Mouse (Mus musculus) olfactory bulb, adult 2 months (tissue): Measurements from ENCODE around the gene Cacna1e. TPM values are rescaled to one million over a fixed set of nuclear protein-coding genes. Genes with fewer than 3 reads are reported as not detected.

Experiments used
- H3K27ac ChIP-seq: fragments of 200-500 bp; 2 replicates; pipeline ENCODE4 v1.5.1; 2012; ENCODE audit warnings: low read depth, low read length; ENCODE audit not compliant: insufficient read depth
- H3K4me1 ChIP-seq: fragments of 200-500 bp; 2 replicates; pipeline ENCODE4 v1.6.1; 2012; ENCODE audit warnings: low read length; ENCODE audit not compliant: control insufficient read depth, insufficient read depth
- H3K4me3 ChIP-seq: fragments of 200-500 bp; 2 replicates; pipeline ENCODE4 v1.5.1; 2012; ENCODE audit warnings: mild to moderate bottlenecking, low read depth, low read length, moderate library complexity; ENCODE audit not compliant: insufficient read depth
- CTCF ChIP-seq: fragments of 200-500 bp; IDR thresholded peaks from 2 replicates; pipeline ENCODE4 v1.5.1; 2012; ENCODE audit warnings: low read depth, mild to moderate bottlenecking, low read length, moderate library complexity; ENCODE audit not compliant: insufficient read depth
- POLR2A ChIP-seq: fragments of 200-500 bp; IDR thresholded peaks from 2 replicates; pipeline ENCODE4 v1.6.1; 2012; ENCODE audit warnings: mild to moderate bottlenecking, low read depth, low read length, moderate library complexity; ENCODE audit not compliant: insufficient read depth
- WGBS: fragments of 180-500 bp; shearing (Covaris S2); methylation state at CpG from one replicate; pipeline ENCODE4 v1.1.7; 2018; 5-methylcytosine and 5-hydroxymethylcytosine counted together
- polyA plus RNA-seq: library from polyadenylated mRNA; stranded (reverse); fragments of >200 nt; gene quantifications from 2 replicates; pipeline ENCODE4 v1.2.4, GENCODE M21; 2012; ENCODE audit warnings: low replicate concordance; ENCODE audit not compliant: missing spikeins, insufficient read depth, insufficient read length

Gene Cacna1e
- 60.8 TPM in 1 of 2 replicates, not detected in the other for polyA plus RNA-seq

DNA sequence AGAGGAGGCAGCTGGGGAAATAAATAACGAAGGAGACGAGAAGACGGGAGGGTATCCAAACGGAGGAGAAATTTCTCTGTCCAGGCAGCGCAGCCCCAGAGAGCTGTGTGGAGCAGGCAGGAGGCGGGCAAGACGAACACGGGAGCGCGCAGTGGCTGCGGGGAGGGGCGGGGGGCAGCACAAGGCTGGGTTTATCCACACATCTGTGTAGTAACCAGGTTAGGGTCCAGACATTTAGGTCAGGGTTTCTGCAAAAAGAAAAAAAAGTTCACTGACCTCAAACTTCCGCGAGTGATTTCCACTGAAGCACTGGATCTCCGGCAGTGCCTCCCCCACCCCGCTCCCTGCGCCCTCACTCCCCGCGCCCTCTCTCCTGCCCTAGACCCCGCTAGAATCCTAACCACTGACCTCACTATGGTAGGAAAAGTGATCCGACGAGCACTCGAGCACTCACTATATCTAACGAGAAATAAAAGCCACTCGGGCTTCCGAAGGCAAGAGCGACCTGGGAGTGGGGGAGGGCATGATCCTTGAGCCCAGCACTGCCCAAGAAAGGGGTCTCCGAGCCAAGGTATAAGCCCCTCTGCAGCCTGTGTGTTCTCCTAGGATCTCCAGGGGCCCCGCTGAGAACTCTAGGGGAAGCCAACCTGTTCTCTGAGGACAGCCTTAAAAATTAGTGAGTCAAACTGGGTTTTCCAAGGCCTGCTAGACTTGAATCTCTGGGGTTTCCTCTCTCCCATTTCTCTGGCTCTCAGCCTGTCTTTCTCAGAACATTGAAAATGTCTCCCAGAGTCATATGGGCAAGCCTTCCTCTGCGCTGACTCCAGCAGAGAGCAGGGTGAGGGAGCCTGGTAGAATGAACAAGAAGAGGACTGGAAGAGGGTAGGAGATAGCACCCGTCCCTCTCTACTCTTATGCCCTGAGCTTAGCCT, at the start of gene Cacna1e:
Cacna1e (minus strand) TSS at position 227 of the 932 bp plus-strand sequence.
- H3K27ac ChIP-seq = no peak within 1 kb of the TSS
- TF ChIP-seq POLR2A (no peak), CTCF (no peak)
- peak within 1 kb of the TSS; percentile 42 for H3K4me3 ChIP-seq
- WGBS = 9% methylated on average over 31 of the region's 31 CpGs
- H3K4me1 ChIP-seq = peaks cover 14% of the 10 kb centered on the region

DNA sequence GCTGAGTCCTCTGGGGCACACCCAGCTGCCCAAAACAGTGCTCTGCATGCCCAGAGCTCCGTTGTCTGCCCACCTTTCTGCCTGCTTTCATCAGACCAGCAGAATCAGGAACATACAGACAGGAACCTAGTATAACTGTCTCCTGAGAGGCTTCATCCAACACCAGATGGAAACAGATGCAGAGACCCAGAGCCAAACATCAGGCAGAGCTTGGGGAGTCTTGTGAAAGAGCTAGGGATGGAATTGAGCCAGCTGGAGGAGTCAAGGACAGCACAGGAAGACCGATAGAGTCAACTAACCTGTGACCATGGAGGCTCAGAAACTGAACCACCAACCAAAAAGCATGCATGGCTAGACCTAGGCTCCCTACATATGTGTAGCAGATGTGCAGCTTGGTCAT, 34.1 kb upstream of the Cacna1e start:
- TF ChIP-seq POLR2A (no peak), CTCF (no peak)
- Histone ChIP-seq H3K27ac (no peak overlapping the region), H3K4me3 (no peak overlapping the region), H3K4me1 (no peaks in the 10 kb centered on the region)
- 89% methylated on average over 2 of the region's 2 CpGs for WGBS

DNA sequence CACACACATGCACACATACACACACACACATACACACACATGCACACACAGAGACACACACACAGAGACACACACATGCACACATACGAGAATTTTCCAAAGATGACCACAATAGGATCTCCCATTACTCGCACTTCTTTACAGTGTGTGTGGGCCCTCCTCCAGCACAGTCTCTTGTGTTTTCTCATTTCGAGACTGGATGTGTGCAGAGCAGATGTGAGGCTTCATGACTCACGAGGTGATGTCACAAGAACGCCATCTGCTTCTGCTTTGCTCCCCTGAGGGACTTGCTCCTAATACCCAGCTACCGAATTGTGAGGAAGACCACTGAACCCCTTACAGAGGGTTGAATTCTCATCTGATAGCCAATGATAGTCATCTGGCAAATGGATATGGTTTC, 33.1 kb upstream of the Cacna1e start:
- no peak for TF ChIP-seq POLR2A
- TF ChIP-seq CTCF = no peak
- Histone ChIP-seq H3K27ac (no peak overlapping the region), H3K4me3 (no peak overlapping the region), H3K4me1 (no peaks in the 10 kb centered on the region)
- whole genome bisulfite sequencing = 40% methylated on average over 6 of the region's 6 CpGs

DNA sequence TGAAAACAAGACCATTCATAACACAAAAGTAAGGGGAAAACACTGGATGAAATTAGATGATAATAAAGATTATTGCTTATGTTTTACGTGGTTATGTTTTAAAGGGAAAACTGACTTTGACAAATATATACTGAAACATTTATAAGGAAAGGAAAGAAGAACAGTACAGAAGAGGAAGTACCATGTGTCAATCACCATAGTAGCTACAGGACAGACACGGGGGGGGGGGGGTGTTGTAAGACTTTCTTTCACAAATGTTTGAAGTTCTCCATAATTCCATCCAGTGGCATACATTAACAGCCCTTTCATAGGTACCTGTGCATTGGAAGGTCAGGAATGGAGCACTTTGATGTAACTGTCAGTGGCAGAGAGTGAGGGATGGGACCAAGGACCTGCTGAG, 25.3 kb upstream of the Cacna1e start:
- TF ChIP-seq CTCF = no peak
- no peak for TF ChIP-seq POLR2A
- Histone ChIP-seq H3K4me3 (no peak overlapping the region), H3K27ac (no peak overlapping the region), H3K4me1 (no peaks in the 10 kb centered on the region)
- 67% methylated on average over 2 of the region's 2 CpGs for WGBS

DNA sequence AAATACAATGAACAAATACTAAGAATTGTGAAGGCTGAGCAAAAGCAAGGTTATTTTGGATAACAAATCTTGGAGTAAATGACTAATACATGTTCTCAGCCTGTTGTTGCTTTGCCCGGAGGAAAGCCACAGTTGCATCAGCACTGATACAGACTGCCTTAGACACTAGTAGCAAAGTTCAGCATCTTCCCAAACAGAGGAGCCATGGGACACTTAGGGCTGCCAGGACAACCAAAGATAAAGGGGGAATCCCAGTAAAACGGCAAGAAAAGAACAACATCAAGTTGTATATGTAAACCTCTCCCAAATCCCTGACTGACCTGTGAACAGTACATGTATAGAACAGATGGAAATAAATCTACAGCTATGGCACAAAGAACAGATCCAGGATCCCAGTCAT, 13.1 kb upstream of the Cacna1e start:
- no peak overlapping the region for H3K4me3 ChIP-seq
- 80% methylated on average over 2 of the region's 2 CpGs for WGBS
- no peak for TF ChIP-seq POLR2A
- TF ChIP-seq CTCF = no peak
- no peak overlapping the region for H3K27ac ChIP-seq
- no peaks in the 10 kb centered on the region for H3K4me1 ChIP-seq

DNA sequence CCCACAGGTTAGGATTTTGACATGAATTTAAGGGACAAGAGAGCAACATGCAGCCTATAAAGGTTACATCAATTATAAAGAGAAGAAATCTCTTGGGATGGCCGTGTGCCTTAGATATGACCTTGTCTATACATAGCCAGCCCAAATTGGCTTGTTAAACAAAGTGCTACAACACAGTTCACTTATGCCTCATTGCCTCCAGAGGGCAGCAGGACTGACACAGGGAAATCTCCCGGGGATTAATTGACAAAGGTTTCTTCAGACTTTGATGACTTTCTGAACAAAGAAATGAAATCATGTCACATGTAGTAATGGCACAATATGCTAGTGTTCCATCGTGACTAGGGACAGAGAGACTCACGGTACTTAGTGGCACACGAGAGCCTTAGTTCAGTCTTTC, 5.9 kb upstream of the Cacna1e start:
- TF ChIP-seq POLR2A (no peak), CTCF (no peak)
- no peak overlapping the region for H3K27ac ChIP-seq
- whole genome bisulfite sequencing = 63% methylated on average over 5 of the region's 5 CpGs
- H3K4me1 ChIP-seq = peaks cover 3% of the 10 kb centered on the region
- no peak overlapping the region for H3K4me3 ChIP-seq

DNA sequence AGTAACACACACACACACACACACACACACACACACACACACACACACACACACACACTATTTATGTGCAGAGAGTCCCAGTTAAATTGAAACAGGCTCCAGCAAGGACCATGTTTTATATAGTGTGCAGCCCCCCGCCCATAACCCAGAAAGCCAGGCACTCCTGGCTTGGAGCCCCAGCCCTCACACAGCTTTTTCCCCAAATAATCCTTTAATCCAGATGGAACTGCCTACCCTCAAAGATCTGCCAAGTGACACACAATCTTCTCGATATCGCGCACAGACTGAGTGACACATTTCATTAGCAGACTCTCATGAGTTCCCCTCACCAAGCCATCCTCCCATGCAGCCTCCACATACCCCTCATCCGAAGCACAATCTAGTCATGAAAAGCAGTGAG, 4.2 kb upstream of the Cacna1e start:
- H3K27ac ChIP-seq = no peak overlapping the region
- no peak overlapping the region for H3K4me3 ChIP-seq
- H3K4me1 ChIP-seq = peaks cover 12% of the 10 kb centered on the region
- 72% methylated on average over 5 of the region's 5 CpGs for WGBS
- no peak for TF ChIP-seq POLR2A
- no peak for TF ChIP-seq CTCF

DNA sequence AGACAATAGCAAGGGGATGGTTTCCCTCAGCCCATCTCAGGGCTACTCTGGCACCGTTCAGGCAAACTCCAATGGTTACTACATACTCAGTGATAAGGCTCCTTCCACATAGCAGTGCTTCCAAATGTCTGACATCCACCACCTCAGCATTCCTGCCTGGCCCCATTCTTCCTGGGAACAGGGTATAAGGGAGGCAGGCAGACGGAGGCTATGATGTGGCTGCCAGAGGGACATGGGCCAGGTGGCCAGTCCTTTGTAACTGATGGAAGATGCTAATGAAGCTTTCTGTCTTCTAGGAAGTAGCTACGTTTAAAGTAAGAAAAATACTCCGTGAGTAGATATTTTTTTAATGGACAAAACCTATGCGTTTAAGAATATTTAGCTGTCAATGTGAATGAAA, 3.7 kb upstream of the Cacna1e start:
- 78% methylated on average over 5 of the region's 5 CpGs for WGBS
- TF ChIP-seq CTCF = no peak
- no peak for TF ChIP-seq POLR2A
- no peak overlapping the region for H3K4me3 ChIP-seq
- H3K27ac ChIP-seq = no peak overlapping the region
- H3K4me1 ChIP-seq = peaks cover 14% of the 10 kb centered on the region

DNA sequence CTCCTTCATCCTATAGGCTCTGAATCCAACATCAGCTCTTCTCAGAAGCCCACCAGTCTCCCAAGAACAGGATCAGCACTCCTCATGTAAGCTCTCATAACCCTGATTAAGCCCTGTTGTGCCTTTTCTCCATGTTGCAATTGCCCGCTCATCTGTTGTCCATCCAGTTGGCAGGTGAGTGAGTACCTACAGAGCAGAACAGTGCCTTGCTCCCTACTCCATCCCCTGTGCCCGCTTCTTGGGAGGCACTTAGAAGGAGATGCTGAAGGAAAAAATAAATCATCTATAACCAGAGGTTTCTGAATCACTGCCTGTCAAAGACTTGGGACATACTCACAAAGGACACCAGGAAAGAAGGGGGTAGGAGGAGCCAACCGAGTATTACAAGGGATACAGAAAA, 3.2 kb upstream of the Cacna1e start:
- TF ChIP-seq POLR2A (no peak), CTCF (no peak)
- no peak overlapping the region for H3K4me3 ChIP-seq
- no peak overlapping the region for H3K27ac ChIP-seq
- 86% methylated on average over 3 of the region's 3 CpGs for WGBS
- H3K4me1 ChIP-seq = peaks cover 14% of the 10 kb centered on the region
